Mouse (Mus musculus): ENCODE data around the gene Palm2. TPM values are rescaled to one million over a fixed set of nuclear protein-coding genes. Genes with fewer than 3 reads are reported as not detected.

Palm2 gene
- total RNA-seq, 2 experiments from 2014 or later: 11.0 to 11.8 TPM

DNA sequence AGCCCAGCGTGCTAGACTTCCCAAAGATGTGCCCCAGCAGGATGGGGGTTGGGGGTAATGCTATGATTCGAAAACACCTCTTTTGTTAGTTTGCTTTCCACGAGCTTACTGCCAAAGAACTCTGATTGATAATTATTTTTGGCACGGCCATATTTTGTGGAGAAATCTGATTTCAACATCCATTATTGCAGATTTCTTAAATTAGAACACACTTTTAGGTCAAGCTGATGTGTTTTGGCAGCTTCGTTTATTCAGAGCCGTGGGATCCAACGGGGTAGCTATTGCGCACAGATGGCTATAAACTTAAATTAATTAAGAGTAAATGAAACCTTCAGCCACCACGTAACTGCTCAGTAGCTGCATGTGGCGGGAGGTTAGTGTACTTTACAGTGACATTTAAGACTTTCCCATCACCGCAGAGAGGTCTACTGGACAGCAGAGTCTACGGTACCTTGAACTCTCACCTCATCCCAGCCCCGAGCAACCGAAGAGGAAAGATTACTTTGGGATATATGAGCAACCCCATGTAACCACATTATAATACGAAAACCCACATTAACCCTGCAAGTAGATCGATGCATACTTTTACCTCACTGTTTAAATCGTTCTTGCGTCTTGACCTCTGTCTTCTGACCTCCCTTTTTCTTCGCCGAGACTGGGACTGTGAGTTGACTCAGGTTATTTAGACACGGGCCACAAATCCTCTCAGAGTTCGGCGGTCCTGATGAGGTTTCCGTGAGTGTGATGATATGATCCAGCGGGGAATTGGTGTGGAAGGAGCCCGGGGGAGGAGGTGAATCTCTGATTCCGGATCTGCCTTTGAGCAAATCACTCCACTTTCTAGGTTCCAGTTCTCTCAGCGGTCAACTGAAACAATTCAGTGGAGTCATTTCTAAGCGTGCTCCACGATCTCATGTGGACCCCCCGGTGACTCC is 80.2 kb downstream of the Palm2 start:
- peak in 1 of 2 experiments; percentile 24 for DNase-seq

DNA sequence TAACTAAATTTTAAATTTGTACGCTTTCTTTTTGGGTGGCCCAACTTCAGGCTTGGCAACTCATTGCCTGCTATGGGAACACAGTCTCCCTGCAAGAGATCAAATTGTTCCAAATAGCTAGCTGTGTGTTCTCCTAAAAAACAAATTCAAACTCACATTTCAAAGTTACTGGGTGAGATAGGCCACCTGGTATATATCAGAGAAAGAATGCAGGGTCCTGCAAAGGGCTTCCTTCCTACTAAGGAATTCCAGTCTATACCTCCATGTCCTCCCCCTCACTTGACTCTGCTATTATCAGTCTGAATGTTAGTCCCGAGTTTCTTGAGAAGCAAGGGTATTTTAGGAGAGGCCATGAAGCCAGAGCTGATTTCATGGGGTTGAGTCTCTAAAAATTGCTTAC is 81.3 kb downstream of the Palm2 start:
- peak in 1 of 2 experiments; percentile 26 for DNase-seq

DNA sequence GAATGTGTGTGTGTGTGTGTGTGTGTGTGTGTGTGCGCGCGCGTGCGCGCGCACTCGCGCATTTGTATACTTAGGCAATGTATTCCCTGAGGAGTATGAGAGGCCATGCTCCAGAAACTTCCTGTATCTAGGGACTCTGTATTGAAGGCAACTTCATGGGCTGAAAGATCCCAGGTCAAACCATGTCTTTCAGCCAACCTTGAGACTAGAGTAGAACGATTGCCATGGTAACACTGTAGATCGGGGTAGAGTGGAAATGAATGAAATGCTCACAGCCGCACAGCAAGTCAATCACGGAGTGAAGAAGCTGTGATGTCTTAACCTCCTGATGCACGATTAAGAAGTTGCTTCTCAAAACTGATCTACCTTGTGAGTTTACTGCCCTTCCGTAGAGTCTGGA is 89.4 kb downstream of the Palm2 start:
- peak in 1 of 2 experiments; percentile 6 for DNase-seq

DNA sequence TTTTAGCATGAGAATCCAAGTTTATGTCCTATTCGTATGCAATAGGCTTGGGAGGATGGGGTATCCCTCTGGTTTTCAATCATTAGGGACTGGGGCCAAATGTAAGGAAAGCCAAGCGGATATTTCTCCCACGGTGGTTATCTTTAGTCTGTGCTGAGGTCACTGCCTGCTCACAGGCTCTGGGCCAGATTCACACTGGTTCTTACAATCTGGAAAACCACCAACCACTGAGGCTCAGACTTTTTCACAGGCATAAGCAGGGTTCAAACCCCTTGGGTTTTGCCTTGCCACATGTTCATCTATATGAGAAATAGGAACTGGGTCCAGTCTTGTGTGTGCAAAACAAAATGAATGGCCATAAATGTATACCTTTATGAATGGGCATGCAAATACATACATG is 90.4 kb downstream of the Palm2 start:
- peak; percentile 50 to 70 for DNase-seq

DNA sequence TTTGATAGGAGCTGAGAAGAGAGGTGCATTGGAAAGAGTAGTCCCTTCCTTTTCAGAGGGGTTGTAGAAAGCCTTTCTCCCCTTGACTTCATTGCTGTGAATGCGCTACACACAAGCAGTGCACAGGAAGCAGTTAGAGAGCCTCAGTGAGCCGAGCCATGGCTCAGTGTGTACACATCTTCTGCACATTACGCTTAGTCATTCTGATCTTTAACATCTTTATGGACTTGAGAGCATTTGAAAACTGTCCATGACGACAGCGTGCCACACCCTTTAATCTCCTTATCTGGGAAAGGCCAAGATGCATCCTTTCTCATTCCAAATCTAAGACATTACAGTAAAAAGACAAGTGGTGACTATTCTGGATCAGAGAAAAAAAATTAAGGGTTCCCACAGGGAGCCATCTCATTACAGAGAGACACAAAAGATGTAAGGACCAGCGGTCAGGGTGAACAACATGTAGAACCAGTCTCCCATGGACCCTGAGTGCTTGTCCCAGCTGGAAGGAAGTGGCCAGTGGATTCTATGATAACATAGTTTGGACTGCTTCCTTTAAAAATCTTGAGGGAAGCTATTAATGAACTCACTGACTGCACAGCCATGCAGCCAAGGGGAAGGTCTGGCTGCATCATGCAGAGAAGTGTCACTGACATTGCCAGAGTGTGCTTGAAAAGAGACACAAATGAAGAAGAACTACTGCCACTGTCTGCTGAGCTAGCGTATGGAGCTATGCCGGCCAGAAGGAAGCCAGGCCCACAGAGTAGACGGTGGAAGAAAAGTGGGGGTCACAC is 91.4 kb downstream of the Palm2 start:
- DNase-seq: peak; percentile 21 to 53

DNA sequence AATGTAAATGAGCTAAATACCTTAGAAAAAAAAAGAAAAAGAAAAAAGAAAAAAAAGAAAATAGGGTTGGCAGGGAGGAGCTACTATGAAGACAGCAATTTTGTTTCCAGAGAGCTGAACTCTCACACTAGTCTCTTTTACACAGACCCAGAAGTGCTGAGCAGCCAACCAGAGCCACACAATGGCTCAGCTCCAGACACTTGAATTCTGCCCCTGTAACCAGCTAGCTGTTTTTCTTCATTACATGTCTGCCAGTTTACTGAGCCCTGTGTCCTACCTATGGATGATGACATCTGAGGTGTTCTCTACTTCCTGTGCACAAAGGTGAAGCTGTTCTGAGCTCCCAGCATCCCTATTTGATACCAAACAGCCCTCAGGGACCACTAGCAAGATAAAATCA is 94.2 kb downstream of the Palm2 start:
- no peak for DNase-seq

DNA sequence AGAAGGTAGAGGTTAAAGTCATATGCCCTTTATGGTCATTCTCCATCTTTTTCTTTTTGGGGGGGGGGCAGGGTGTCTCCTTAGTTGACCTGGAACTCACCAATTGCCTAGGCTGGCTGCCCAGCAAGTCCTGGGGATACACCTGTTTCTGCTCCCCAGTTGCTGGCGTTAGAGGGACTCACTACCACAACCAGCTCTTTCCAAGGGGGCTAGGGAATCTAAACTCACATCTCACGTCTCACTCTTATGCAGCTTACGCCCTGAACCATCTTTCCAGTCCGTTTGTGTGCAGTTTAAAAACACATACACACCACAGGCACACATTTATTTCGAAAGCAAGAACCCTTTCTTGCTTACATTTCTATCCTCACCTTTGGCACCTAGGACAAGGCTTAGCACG is 99.6 kb downstream of the Palm2 start:
- no peak for DNase-seq

DNA sequence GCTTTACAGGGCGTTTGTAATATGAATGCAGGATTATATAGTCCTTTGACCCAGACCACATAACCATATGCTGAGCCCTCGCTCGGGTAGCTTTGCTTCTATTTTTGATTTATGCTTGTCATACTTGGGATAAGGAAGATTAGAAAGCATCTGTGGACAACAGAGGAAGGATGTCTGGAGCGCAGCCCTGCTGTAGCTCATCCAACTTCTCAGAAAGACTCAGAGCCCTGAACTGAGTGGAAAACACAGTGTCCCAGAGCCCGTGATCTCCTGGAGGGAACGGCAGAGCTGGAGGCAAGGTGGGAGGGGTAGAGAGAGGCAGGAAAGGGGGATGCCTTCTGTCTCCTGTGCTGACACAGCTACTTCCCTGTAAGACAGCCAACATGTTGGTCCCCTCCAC is 100.2 kb downstream of the Palm2 start:
- DNase-seq: peak in 1 of 2 experiments; percentile 31

DNA sequence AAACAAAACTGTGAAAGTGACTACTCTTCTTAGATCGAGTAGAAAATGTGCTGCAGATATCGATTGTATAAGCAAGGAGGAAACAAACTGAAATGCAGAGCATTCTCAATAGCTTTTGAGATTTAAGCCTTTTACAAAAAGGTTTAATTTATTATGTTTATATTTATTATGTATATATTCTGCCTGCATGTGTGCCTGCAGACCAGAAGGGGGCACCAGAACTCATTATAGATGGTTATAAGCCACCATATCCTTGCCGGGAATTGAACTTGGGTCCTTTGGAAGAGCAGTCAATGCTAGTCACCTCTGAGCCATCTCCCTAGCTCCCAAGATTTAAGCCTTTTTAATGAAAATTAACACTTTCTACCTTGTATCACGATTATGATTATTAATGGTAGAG is 101.0 kb downstream of the Palm2 start:
- no peak for DNase-seq

DNA sequence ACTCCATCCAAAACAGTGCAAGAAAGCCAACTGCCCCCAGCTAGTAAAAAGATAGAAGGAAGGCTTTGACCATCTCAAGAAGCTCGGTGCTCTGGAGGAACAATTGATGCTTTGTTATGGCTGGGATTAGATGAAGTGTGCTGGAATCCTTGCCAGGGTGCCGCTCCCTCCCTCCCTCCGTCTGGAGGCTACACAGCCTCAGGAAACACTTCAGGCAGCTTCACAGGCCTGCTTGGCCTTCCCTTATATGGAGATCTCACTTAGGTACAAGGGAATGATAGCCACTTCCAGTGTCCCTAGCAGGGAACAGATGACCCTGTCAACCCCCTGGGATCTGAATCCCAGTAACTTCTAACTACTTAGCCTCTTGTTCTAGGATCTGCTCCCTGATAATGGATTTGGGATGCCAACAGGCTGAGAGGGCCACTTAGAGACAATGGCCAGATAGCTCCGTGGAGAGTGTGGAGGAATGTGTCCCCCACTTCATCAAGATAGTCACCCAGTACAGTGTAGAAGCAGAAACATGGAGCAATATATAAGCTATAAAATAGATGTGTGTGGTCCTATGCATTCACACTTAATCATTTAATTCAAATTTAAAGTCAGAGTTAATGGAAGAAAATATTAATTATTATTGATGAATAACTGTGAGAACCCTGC is 104.1 kb downstream of the Palm2 start:
- peak in 1 of 2 experiments; percentile 18 for DNase-seq

DNA sequence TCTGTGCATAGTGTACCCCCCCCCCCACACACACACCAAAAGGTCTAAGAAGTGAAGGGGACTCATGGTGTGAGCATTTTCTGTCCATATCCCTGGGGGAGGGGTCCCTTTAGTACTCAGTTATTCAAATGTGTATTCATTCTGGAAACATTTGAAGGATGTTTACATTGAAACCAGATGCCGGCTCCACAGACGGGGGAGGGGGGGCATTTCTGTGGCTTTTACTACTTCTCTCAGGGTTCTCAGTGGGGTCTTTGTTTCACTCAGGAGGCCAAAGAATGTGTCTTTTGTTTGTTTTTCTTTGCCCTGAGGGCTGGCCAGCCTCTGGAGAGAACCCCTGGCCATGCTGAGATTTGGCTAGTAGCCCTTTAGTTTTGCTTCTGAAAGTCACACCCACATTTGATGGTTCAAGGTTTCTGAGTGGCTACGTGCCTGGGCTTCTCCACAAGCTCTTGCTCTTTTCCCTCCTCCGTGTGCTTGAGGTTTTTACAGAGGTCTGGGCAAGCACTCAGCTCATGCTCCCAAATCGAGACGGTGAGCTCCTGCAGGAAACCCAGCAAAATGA is 109.7 kb downstream of the Palm2 start:
- DNase-seq: no peak

DNA sequence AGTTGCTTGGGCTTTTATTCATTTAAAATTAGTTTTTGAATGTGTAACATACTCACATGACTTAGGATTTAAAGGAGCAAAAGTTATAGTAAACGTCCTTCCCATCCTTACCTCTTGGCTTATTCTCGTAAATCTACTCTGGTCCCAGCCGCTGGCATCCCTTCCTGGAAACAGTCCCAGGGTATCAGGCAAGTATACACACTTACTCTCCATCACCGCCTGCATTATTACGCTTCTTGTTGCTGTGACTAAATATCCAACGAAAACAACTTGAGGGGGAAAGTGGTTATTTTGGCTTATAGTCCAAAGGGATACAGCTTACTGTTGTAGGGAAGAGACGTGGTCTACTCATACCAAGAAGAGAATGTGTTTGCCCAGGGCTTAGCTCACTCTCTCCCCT is 113.7 kb downstream of the Palm2 start:
- DNase-seq: no peak

DNA sequence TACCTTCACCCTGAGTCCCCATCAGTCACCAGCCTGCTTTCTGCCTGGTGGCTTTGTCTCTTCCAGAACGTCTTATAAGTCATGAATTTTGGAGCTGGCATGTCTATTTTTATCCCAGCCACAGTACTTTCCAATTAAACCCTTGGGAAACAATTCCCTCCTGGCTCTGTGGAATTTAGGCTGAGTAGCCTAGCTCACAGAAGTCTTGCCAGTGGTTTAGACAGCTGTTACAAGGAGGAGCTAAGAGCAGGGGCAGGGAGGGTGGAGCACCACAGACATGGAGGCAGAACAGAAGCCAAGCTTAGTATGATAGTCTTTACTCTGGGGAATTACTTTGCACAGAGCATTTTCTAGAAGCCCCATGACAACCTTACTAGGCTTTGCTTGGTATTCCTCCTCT is 116.2 kb downstream of the Palm2 start:
- DNase-seq: peak; percentile 18 to 55

DNA sequence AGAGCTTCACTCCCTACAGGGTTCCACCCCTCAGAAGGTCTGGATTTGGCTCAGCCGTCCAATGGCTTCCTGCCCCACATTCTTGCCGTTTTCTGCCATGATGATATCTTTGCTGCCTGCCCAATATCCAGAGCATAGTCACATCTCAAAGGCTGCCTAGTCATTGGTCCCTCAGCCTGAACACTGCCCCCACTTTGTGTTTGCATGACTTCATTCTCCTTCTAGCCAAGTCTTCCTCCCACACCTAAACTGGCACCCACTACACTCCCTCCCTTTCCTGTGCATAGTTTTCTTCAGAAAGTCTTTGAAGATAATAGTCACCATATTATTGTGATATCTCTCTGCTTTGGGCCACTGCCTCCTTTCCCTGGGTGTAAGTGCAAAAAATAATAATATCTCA is 123.1 kb downstream of the Palm2 start:
- DNase-seq: no peak

DNA sequence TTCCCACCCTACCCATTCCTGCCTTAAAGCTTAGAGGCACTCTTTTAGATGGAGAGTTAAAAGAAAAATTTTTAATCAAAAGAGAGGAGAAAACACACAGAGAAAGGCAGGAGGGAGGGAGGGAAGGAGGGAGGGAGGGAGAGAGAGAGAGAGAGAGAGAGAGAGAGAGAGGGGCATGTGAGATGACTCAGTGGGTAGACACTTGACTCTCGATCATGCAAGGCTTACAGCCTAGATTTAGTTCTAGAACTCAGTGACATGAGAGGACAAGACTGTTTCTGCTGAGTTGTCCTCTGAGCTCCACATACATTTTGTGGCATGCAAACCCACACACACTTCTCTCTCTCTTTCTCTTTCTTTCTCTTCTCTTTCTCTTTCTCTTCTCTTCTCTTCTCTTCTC is 125.4 kb downstream of the Palm2 start:
- DNase-seq: no peak

DNA sequence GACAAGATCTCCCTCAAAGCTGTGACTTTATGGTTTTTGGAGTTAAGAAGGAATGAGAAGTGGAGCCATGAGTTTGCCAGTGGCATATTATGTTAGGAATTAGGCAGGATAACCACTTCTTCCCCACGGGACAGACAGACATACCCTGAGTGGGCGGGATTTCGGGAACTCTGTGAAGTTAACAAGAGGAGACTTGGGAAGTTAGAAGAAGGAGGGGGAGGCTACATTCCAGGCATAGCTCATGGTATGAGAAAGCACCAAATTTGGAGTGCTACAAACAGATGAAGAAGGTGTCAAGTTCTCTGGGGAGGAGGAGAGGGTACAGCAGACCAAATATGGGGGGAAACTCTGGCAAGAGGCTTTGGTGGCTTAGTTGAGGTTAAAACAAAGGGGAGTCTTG is 126.0 kb downstream of the Palm2 start:
- no peak for DNase-seq

DNA sequence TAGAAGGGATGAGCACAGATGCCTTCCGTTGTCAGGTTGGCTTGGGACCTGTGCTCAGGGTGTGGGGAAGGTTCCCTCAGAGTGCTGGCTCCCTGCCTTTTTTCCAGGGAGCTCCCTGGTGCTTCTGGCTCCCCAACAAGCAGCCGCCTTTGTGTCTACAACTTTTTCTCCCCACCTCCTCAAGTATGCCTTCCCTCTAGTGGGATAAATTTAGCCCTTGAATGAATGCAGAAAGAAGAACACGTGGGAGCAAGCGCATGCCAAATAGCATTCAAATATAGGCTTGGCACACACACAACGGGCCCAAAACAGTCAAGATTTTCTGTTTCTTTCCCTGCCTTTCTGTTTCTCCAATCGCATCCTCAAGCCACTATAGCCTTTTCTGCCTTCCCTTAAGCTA is 127.0 kb downstream of the Palm2 start:
- peak; percentile 57 to 63 for DNase-seq

DNA sequence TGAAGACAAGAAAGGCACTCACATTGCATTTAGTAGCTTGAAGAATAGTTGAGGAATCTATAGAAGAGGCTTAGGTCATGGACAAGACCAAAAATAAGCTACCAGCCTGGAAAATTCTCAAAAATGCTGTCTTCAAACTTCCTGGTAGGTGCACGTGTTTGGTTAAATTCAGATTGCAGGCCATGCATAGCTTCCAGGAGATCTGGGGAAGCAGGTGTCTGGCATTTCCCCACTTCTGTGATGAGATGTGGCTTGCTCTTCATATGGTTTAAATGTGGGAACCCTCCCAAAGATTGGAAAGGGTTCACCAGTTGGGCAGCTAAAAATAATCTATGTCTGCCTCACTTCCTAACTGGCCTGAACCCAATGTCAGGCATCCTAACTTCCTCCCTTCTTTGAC is 131.2 kb downstream of the Palm2 start:
- no peak for DNase-seq

DNA sequence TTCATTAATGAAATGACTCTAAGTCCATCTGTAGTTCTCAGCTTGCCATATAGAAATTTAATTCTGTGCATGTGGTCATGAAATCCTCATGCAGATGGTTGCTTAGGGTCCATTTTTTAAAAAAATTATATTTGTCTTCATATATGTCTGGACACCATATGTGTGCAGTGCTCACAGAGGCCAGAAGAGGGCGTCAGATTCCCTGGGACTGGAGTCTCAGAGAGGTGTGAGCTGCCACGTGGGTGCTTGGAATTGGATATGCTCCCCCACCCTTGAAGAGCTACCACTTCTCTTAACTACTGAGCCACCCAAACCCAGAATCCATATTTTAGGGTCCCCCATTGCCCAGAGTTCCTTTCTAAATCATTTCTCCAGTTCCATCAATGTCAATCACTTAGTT is 131.8 kb downstream of the Palm2 start:
- DNase-seq: no peak

DNA sequence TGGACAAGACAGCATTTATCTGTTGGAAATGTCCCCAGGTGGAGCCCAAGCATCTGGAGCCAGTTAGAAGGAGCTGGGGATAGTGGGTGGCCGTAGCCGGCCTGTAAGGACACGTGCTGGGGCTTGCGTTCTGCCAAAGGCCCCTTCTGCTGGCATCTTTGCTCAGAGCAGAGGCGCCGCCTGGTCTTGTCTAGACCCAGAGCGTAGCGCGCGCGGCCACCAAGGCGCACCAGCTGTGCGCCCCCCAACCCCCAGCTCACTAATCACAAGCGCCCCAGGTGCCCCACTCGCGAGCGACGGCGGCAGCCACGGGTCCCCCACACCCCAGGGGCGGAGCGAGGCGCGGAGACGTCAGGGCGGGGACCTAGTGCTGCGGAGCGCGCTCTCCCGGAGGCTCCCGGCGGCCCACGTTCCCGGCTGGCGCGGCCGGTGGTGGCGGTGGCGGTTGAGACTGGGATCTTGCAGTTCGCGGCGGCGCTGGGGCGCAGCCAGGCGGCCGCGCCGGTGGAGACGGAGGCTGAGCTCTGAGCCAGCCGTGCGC is 133.7 kb downstream of the Palm2 start, which contains the start of gene Pakap:
TSS of gene Pakap (plus strand) at position 514 of the 541 bp plus-strand sequence.
- DNase-seq: peak; percentile 76 to 79

DNA sequence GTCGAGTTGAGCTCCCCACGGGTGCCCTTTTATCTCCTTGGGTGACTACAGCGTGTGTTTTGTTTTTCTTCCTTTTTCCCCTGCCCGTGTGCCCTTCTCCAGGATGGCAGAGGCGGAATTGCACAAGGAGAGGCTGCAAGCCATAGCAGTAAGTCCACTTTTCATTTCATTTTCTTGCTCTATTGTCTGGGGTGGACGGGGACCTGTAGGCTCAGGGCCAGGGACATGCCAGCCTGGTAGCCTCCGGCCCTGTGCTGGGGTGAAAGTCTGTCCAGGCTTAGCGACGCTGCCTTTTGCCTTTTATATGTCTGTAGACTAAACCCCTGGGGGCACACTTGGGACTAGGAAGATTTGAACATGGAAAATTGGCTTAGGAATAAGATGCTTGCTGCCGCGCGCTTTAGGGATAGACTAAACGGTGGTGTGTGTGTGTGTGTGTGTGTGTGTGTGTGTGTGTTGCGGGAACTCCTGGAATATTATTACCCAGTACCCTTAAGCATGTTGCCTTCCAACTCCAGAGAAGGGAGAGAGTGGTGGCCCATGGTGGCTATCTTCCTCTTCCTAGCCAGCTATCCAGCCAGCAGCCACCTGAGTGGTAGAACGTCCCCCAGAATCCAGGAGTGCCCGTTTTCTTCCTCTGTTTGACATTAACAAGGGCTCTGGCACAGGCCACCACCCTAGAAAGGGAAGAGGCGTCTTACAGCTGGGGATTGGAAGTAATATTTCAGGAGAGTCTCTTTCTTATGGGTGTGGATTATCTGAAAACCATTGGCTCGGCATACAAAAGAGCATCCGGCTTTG is 134.4 kb downstream of the Palm2 start:
- DNase-seq: peak in 1 of 2 experiments; percentile 49
